Mouse (Mus musculus): ENCODE measurements around the gene Znrf1. TPM values are rescaled to one million over a fixed set of nuclear protein-coding genes. Genes with fewer than 3 reads are reported as not detected.

Znrf1 gene
- total RNA-seq, 4 experiments from 2014 or later, result 89.8 to 117 (median 93.0) TPM

DNA sequence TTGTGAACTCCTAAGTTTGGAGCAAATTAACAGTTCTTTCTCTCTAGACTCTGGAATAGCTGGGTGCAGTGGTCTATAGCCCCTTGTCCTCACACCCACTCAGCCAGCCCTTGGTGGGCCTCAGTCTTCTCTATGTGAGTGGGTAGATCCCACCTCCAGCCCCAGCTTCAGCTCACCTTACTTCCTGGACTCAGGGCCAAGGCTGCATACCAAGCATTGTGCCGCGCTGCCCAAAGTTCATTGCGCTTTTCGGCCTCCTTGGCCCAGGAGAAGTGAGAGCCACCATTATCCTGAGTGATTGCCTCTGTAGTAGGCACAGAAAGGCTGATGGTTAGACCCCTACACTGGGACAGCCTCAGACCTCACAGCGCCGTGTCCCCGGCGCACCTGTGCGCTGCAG lies 92.0 kb downstream of the Znrf1 start:
- no peak for DNase-seq (ENCODE audit: low spot score in 2 of 2)

DNA sequence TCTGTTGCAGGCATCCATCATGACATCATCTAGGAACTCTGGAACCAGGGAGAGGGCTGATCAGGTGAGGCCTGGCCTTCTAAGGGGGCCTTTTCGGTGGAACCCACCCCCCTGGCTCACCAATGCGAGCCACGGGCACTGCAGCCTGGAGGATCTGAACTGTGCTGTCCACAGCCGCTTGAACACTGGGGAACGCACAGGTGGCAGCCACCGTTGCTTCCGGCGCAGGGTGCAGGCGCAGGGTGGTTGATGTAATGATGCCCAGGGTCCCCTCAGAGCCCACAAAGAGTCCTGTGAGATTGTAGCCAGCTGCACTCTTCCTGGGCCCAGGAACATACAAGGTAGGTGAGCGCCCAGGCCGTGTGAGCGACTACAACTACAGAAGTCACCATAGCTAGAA lies 92.5 kb downstream of the Znrf1 start:
- DNase-seq (ENCODE audit: low spot score in 2 of 2), result no peak

DNA sequence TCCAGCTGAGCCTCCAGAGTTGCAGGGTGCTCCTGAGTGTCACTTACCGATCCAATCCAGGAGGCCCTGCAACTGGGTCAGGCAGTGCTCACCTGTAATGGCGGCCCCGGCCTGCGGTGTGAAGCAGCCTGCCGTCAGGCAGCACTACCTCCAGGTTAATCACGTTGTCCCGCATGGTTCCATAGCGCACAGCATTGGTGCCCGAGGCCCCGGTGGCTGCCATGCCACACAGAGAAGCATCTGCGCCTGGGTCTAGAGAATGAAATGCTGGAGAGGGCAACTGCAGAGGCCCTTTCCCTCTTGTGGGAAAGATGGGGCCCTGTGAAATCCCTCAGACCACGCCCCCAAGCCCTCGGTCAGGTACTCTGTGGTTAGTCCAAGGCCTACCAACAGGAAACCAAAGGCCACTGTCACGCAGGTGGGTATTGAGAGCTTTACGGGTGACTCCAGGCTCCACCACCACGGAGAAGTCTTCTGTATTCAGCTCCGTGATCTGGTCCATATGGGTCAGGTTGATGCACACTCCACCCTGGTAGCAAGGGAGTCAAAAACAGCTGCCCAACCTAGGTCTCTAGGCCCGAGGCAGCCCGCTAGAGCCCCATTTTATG lies 93.1 kb downstream of the Znrf1 start:
- DNase-seq (ENCODE audit: low spot score in 2 of 2), result no peak

DNA sequence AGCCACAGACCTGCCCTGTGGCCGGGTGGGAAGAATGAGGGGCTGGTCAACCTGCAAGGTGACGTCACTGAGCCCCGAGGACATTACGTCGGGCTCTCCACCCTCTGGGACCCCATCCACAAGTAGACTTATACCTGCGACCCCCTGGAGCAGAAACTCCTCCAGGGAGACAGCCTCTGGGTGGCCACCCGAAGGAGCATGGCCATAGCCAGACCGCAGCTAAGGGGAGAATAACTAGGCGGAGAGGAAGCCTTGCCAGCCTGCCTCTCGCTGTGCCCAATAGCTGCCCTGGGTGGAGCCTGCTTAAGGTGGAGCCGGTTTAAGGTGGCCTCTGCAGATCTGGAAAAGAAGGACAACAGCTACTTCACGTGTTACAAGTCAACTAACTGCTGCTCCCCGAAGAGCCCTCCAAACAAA lies 94.2 kb downstream of the Znrf1 start, which contains the start of gene Ldhd:
Gene Ldhd, minus strand, starts transcription at position 270 of the 417 bp plus-strand sequence.
- peak in 1 of 2 experiments; percentile 49 for DNase-seq (ENCODE audit: low spot score in 2 of 2)

GRCm38 (mm10) chr8:111631589-111631988 lies 95.7 kb downstream of the Znrf1 start:
- DNase-seq (ENCODE audit: low spot score in 2 of 2), result no peak

- DNase-seq (ENCODE audit: low spot score in 2 of 2), result no peak
Measured at GRCm38 (mm10) chr8:111632976-111633375, 97.1 kb downstream of the Znrf1 start.

DNA sequence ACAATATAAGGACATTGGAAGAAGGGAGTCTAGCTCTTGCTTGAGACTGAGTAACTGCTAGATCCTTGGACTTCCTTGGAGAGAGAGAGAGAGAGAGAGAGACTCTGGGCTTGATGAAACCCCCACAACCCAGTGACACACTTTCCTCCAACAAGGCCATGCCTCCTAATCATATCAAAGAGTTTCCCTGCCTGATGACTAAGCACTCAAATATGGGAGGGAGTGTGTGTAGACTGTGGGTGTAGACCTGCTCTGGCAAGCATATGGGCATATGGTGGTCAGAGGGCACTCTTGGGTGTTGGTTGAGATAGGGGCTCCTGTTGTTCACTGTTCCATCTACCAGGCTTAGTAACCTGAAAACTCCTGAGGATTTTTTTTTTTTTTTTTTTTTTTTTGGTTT lies 102.2 kb downstream of the Znrf1 start:
- DNase-seq (ENCODE audit: low spot score in 2 of 2), result no peak

DNA sequence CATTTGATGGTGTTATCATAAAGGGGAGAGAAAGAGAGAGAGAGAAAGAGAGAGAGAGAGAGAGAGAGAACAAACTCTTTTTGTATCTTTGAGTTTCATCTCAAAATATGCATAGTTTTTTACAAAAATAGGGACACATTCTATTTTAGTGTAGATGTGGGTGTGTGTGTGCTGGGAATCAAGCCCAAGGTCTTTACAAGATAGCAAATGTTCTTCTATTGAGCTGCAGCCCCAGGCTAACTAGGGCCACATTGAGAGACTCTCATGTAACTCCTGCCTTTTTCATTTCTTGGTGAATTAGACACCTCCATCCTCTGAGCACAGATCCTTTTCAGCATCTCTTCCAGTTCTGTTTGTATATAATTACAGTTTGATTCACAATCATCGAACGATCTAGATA lies 105.2 kb downstream of the Znrf1 start:
- no peak for DNase-seq (ENCODE audit: low spot score in 2 of 2)

DNA sequence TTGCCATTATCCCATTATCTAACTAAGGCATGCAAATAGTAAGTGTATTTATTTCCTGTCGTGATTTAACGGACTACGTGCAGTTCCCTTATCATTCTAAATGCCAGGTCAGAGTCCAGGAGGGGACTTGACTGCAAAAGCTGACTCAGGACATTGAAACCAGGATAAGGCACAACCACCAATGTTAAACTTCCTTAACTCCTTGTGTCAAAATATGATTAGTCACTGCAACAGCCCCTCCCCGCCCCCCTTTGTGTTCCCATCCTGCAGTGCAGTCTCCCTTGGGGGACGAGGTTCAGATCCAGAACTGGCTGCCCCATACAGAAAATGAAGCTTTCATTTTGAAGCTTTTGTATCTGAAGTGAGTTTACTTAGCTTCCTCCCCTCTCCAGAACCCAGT lies 106.6 kb downstream of the Znrf1 start:
- no peak for DNase-seq (ENCODE audit: low spot score in 2 of 2)

DNA sequence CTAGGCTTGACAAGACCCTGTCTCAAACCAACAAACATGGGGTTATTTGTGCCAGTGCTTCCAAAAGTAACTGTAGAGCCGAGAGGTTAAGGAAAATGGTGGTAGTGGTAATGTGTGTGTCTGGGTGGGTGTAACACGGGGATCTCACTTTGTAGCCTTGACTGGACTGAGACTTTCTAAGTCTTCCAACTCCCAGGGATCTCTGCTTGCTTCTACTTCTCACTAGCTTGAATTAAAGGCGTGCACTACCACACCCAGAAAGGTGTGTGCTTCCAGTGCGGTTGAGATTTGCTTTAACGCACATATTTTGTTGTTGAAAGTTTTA lies 107.0 kb downstream of the Znrf1 start:
- DNase-seq (ENCODE audit: low spot score in 2 of 2), result no peak

GRCm38 (mm10) chr8:111643264-111644141 lies 107.6 kb downstream of the Znrf1 start, which contains the start of gene Zfp1:
Zfp1 (plus strand) TSS chr8:111643401.
- DNase-seq (ENCODE audit: low spot score in 2 of 2), result peak; percentile 91 to 92

- peak in 1 of 2 experiments; percentile 28 for DNase-seq (ENCODE audit: low spot score in 2 of 2)
Measured at GRCm38 (mm10) chr8:111644286-111645051, 108.6 kb downstream of the Znrf1 start.

DNA sequence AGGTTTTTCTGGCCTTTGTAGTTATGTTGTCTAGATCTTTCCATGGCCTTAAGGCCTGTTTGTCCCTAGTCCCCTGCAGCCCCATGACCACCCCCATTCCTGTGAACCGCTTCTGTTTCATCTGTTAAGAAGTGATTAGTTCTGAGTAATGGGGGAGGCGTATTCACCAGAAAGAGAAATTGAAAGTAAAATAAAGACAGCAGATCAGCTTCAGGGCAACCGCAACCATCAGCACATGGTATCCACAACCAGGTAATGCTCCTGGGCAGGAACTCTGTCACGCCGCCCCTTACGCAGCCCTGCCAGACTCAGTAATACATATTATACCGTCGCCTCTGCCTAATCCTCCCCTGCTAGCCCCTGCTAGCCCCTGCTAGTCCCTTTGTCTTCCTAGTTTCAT lies 109.8 kb downstream of the Znrf1 start:
- no peak for DNase-seq (ENCODE audit: low spot score in 2 of 2)

DNA sequence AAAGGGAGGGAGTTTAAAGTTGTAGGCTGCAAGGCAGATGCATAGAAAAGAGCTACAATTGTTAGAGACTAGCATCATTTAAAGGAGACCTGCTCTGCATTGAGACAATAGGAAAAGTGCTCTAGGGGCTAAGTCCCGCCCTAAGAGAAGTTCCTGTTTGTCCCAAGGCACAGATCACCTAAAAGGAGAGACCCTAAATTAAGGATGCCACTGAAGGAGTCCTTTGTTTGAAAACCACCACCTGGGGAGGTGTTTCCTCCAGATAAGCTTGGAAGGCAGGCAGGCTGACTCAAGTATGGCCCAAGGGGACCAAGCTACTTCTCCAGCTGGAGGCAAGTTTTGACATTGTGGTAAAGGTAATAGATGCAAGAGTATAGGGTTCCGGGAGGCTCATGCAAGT lies 112.9 kb downstream of the Znrf1 start:
- DNase-seq (ENCODE audit: low spot score in 2 of 2), result no peak

DNA sequence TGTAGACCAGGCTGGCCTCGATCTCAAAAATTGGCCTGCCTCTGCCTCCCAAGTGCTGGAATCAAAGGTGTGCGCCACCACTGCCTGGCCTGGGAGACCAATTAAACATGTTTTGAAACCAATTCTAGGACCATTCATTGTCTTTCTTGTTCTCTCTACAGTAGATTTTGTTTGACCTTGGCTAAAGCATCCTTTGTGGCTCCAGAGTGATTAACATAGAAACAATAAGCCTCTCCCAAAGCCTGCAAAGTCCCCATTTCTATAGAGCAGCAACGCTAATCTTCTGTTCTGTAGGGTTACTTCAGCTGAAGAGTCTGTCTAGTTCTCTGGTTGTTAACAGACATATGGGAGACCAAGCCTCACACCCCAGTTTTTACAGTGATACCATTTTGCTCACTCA lies 114.8 kb downstream of the Znrf1 start:
- DNase-seq (ENCODE audit: low spot score in 2 of 2), result no peak

DNA sequence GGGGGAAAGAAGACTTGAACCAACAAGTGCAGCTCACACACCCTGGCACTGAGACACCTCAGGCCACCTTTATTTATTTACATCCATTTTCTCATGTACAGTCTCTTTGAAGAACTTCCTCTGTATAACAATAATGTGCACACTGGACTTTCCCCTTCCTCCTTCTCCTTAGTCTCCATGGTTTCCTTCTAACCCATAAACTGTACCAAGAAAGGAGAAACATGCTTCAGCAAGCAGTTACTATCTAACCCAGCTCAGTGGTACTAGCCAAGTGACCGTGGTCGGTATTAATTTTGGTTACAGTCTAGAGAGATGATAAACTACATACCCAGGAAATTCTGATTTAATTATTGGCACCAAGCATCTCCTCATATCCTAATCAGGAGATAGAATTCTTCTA lies 117.6 kb downstream of the Znrf1 start:
- DNase-seq (ENCODE audit: low spot score in 2 of 2), result no peak

- no peak for DNase-seq (ENCODE audit: low spot score in 2 of 2)
Measured at GRCm38 (mm10) chr8:111657312-111657854, 121.5 kb downstream of the Znrf1 start.

DNA sequence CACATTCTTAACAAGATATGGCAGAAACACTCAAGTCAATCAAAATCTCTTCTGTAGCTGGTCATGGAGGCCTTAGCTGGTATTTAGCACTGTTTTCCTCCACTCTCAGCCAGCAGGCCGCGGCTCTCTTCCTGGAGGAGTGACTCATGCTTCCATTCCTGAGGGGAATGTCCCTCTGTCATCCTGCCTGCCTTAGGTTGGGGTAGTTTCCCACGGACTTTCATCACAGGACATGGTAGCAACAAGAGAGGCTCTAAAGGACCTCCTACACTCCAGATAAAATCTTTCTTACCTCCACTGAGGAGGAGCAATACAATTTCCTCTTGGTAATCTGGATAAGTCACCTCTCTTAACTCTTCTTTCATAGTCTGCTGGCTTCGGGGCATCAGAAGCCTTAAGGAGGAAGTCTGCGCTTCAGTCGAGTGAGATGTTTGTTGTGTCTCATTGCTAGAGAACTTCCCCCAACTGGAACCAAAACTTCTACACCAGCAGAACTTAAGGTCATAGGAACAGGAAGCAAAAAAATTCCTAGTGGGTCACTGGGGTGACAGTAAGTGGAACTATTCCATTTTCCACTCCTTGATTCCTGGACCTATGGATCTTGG lies 123.0 kb downstream of the Znrf1 start:
- no peak for DNase-seq (ENCODE audit: low spot score in 2 of 2)

DNA sequence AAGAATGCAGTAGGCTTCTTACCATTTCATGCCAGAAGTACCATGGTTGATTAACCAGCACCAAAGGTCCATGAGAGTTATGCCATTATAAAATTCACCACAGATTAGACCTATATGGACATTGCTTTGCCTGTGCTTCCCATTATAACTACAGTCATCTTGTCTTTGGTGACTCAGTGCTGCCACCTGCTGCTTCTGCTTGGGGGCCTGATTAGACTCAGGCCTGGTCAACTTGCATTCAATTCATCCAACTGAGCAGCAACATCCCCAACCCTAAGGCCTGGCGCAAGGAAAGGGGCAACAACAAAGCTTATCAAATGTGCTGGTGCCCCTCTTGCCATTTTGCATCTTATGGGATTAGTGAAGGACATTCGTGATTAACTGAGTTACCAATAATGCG lies 126.6 kb downstream of the Znrf1 start:
- peak; percentile 61 to 81 for DNase-seq (ENCODE audit: low spot score in 2 of 2)

DNA sequence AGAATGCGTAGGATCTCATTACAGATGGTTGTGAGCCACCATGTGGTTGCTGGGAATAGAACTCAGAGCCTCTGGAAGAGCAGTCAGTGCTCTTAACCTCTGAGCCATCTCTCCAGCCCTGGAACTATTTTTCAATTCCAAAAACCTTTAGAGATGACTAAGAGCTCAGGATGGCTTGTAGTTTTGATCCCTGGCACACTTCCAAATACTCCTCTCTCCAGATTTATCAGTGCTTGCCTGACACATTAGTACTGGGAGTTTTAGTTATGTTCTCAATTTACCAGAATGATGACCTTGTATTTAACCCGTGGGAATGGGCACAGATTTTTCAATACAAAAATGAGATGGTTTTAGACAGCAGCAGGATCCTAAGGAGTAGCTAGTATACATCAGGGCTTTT lies 130.9 kb downstream of the Znrf1 start:
- no peak for DNase-seq (ENCODE audit: low spot score in 2 of 2)

Measured in layer of hippocampus, adult 8-10 months (tissue).